Mouse (Mus musculus) ES-Bruce4 (cell line): Measurements from ENCODE around the gene Ipcef1. TPM values are rescaled to one million over a fixed set of nuclear protein-coding genes. Genes with fewer than 3 reads are reported as not detected.

Experiments used
- H3K27ac ChIP-seq: 2 replicates; pipeline ENCODE4 v1.5.1; 2012; ENCODE audit warnings: low read length, inconsistent platforms; ENCODE audit not compliant: insufficient read depth
- H3K27me3 ChIP-seq: 2 replicates; pipeline ENCODE4 v1.6.1; 2012; ENCODE audit warnings: mild to moderate bottlenecking, low read length, inconsistent platforms; ENCODE audit not compliant: control insufficient read depth, poor library complexity, insufficient read depth, severe bottlenecking
- H3K36me3 ChIP-seq: 2 replicates; pipeline ENCODE4 v1.6.1; 2012; ENCODE audit warnings: inconsistent platforms, mild to moderate bottlenecking, low read length, moderate library complexity; ENCODE audit not compliant: control insufficient read depth, poor library complexity, insufficient read depth, severe bottlenecking
- H3K4me1 ChIP-seq: one replicate; pipeline ENCODE4 v1.8.1; 2011; ENCODE audit warnings: low read length; ENCODE audit not compliant: control insufficient read depth, insufficient read depth
- H3K4me3 ChIP-seq: 2 replicates; pipeline ENCODE4 v1.5.1; 2011; ENCODE audit warnings: low read depth, mild to moderate bottlenecking, low read length
- H3K9ac ChIP-seq: 2 replicates; pipeline ENCODE4 v1.6.1; 2012; ENCODE audit warnings: low read depth, mild to moderate bottlenecking, inconsistent platforms; ENCODE audit not compliant: poor library complexity, severe bottlenecking
- H3K9me3 ChIP-seq: replicated peaks from 2 replicates; pipeline ENCODE4 v1.6.1; 2012; ENCODE audit warnings: mild to moderate bottlenecking, low read length, inconsistent platforms; ENCODE audit not compliant: control insufficient read depth, poor library complexity, insufficient read depth, severe bottlenecking
- CTCF ChIP-seq: IDR thresholded peaks from one replicate; pipeline ENCODE4 v1.8.1; 2011; ENCODE audit warnings: low read depth, low read length
- EP300 ChIP-seq: IDR thresholded peaks from 2 replicates; pipeline ENCODE4 v1.6.1; 2011; ENCODE audit warnings: low read depth, low read length; ENCODE audit not compliant: insufficient read depth
- POLR2A ChIP-seq: IDR thresholded peaks from one replicate; pipeline ENCODE4 v1.8.1; 2011; ENCODE audit warnings: low read length; ENCODE audit not compliant: insufficient read depth
- polyA plus RNA-seq: library from polyadenylated mRNA; stranded (reverse); fragments of >200 nt; gene quantifications from 2 replicates; pipeline ENCODE4 v1.2.4, GENCODE M21; 2011; ENCODE audit warnings: low read depth; ENCODE audit not compliant: missing spikeins, insufficient read depth, insufficient read length

The Ipcef1 gene
- polyA plus RNA-seq, 1 experiment, result not detected

DNA sequence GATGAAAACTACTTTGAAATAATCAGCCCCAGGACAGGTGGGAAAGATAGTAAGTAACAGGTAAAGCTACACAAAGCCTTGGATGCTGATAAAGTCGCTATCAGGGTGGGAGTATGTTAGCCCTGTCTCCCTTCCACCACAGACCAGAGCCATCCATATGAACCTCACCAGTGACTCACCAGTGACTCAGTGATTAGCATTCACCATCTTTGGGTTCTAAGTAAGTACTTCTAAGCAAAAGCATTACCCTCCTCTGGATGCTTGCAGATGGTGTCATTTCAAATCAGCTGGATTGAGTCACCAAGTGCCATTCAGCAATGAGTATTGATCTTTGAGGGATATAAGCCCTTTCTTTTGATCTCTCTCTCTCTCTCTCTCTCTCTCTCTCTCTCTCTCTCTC lies 99.2 kb downstream of the Ipcef1 start:
- H3K36me3 ChIP-seq, result no peaks in the 10 kb centered on the region
- TF ChIP-seq POLR2A (no peak), EP300 (no peak), CTCF (no peak)
- no peak overlapping the region for H3K4me3 ChIP-seq
- H3K4me1 ChIP-seq, result no peaks in the 10 kb centered on the region
- H3K27me3 ChIP-seq, result no peaks in the 10 kb centered on the region
- no peak overlapping the region for H3K27ac ChIP-seq
- H3K9ac ChIP-seq, result no peak overlapping the region
- no peaks in the 10 kb centered on the region for H3K9me3 ChIP-seq

DNA sequence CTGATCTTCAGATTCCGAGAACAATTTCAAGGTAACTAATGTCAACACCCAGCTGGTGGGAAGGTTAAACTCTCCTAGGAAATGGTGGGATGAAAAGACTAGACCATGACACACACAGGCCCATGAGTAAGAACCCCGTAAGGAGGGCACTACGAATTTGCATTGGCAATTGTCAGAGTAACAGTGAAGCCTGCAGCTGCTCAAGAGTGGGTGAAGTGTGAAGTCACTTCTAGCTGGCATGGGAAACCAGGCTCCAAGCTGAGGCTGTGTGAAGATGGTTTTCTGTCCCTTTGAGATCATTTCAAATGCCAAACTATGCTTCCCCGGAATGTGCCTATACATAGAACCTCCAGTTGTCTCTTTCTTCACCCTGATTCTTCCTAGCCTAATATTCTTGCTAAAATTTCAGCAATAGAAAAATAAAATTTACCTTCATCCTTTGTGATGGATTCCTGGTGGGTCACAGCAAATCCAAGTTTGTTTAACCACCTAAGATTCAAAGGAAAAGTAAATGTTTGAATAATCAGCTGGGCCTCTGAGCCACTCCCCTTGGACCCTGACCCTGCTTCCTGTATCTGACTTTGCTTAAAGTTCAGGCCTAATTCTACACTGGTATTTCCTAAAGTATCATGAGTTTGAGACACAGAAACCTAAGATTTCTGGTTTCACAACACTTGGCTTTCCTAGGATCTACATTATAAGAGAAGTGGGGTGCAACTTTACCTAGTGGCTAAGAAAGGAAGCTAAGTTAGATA lies 115.4 kb downstream of the Ipcef1 start:
- Histone ChIP-seq H3K9me3 (no peaks in the 10 kb centered on the region), H3K4me3 (no peak overlapping the region), H3K9ac (no peak overlapping the region), H3K27me3 (no peaks in the 10 kb centered on the region), H3K27ac (no peak overlapping the region), H3K4me1 (no peaks in the 10 kb centered on the region), H3K36me3 (no peaks in the 10 kb centered on the region)
- TF ChIP-seq CTCF (no peak), POLR2A (no peak), EP300 (no peak)

DNA sequence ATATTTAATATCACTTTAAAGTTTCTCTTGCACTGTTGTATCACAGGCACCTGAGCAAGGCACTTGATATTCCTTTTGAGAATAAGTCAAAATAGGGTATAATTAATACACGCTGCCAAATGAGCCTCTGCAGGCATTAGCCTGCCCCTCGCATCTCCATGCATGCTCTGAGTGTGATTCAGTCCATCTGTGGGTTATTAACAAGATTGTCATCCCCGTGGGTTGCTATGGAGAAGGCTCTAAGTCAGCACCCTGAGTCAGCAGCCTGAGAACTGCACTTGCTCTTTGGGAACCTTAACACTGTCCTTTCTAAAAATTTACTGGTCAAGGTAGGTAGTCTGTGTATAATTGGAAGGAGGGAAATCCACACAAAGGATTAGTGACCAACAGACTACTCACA lies 117.5 kb downstream of the Ipcef1 start:
- no peaks in the 10 kb centered on the region for H3K27me3 ChIP-seq
- H3K9me3 ChIP-seq, result no peaks in the 10 kb centered on the region
- TF ChIP-seq EP300, result no peak
- no peak for TF ChIP-seq POLR2A
- no peak for TF ChIP-seq CTCF
- H3K4me1 ChIP-seq, result no peaks in the 10 kb centered on the region
- H3K9ac ChIP-seq, result no peak overlapping the region
- no peaks in the 10 kb centered on the region for H3K36me3 ChIP-seq
- H3K4me3 ChIP-seq, result no peak overlapping the region
- H3K27ac ChIP-seq, result no peak overlapping the region

DNA sequence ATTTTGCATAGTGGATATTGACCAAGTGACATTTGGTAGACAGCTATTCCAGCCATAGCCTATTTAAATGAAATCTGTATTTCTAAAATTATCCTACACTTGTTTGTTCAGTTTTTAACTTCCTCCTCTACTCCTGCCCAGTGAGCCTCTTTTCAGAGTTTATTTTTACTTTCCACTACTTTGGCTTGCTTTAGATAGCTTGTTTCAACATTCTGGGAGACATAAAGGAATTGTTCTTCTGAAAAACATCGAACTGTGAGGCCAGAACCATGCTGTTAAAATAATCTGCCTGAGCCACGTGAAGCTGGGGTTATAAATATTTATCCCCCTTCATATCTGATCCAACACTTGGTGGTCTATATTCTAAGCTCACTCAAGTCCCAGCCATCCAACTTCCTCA lies 121.4 kb downstream of the Ipcef1 start:
- TF ChIP-seq EP300 (no peak), POLR2A (no peak), CTCF (no peak)
- Histone ChIP-seq H3K9ac (no peak overlapping the region), H3K36me3 (no peaks in the 10 kb centered on the region), H3K4me3 (no peak overlapping the region), H3K27ac (no peak overlapping the region), H3K9me3 (no peaks in the 10 kb centered on the region), H3K27me3 (no peaks in the 10 kb centered on the region), H3K4me1 (no peaks in the 10 kb centered on the region)

DNA sequence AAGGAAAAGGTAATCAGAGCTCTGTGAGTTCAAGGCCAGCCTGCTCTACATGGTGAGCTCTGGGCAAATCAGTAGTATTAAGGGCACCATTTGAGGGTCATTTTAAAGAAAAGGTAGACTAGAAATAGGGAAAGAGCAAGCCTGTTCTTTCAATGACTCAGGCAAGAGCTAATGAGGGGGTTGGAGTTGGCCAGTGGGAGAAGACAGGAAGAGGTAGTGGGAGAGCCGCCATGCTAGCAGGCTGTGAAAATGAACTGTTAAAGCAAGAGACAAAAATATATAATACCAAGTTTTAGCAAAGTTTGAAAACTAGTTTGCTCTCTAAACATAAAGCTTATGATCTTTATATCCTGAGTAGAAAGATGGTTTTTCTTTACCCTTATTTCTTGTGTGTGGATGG lies 121.9 kb downstream of the Ipcef1 start:
- Histone ChIP-seq H3K4me3 (no peak overlapping the region), H3K27me3 (no peaks in the 10 kb centered on the region), H3K27ac (no peak overlapping the region), H3K4me1 (no peaks in the 10 kb centered on the region), H3K9me3 (no peaks in the 10 kb centered on the region), H3K9ac (no peak overlapping the region), H3K36me3 (no peaks in the 10 kb centered on the region)
- TF ChIP-seq POLR2A, result no peak
- TF ChIP-seq EP300, result no peak
- TF ChIP-seq CTCF, result no peak

DNA sequence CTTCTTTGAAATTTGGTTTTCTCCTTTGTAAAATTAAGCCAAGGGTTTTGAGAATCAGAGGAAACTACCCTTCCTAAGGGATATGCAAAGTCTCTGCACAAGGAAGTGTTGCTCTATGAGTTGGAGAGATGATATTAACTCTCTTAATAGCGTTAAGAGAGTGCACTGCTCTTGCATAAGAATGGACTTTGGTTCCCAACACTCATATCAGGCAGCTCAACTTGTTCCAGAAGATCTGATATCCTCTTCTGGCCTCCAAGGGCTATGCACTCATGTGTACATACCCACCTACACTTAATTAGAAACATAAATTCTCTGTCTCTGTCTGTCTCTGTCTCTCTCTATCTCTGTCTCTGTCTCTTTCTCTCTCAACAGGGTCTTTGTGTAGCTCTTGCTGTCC lies 123.4 kb downstream of the Ipcef1 start:
- no peak for TF ChIP-seq POLR2A
- TF ChIP-seq EP300, result no peak
- no peak for TF ChIP-seq CTCF

More for the DNA sequence above, 123.4 kb downstream of the Ipcef1 start:
- Histone ChIP-seq H3K27ac (no peak overlapping the region), H3K4me3 (no peak overlapping the region), H3K4me1 (no peaks in the 10 kb centered on the region), H3K27me3 (no peaks in the 10 kb centered on the region), H3K9ac (no peak overlapping the region), H3K9me3 (no peaks in the 10 kb centered on the region), H3K36me3 (no peaks in the 10 kb centered on the region)
